Mouse (Mus musculus) cerebellum, postnatal 25 days (tissue): Measurements from ENCODE around the gene Enox2.

Experiments used
- DNase-seq, 2 experiments: peaks; one replicate each; pipeline ENCODE4 v3.0.0; 2021; ENCODE audit warnings: mixed read lengths in 2 of 2

Gene Enox2

DNA sequence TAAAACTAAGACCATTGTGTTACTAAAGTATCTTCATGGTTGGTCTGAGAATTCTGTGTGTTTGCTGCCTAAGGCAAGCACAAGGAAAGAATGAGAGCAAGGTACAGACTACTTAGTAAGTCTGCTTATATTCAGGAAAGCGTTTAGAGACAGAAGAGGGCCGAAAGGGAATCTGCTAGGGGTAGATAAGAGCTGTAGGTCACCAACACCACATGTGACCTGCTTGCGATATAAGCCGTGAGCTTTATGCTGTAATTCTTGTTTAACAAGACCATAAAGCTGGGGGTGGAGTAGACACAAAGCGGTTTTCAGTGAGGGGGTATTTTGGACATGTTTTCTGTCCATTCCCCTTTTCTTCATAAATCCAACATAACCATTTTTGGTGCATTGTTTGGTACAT lies 302.4 kb downstream of the Enox2 start:
- no peak for DNase-seq

- no peak for DNase-seq
Observed at GRCm38 (mm10) chrX:48984451-48984850, 303.6 kb downstream of the Enox2 start.
